Mouse (Mus musculus): ENCODE measurements at regions not wholly inside any gene's neighbourhood (a gene's known extent, or its start where the extent isn't known, plus 50 kb on each side); places are given as distances from the start of the nearest gene placed in this dataset.

DNA sequence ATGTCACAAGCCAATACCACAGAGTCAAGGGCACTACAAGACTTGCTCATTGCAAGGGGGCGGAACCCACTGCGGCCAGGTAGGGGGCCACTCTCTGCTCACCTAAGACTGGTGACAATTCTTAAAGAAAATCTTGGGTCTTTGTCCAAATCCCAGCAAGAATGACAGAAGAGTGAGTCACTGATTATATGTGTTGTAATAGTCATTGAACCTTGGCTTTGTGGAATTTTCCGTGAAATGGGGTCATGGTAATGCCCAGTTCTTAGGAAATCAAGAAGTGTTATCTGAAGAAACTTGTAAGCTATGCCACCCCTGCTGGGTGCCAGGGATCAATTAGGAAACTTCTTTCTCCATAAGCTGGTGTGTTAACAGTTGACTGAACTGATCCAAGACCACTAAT, 249.3 kb upstream of the Adgrl2 start:
- TF ChIP-seq FLI1 (IDR thresholded peaks at IDR 0.05; ENCODE audit: low read length) (no peak), GATA1 (IDR thresholded peaks at IDR 0.05; ENCODE audit: borderline replicate concordance, low read length) (no peak)
- Histone ChIP-seq H3K4me1 (no peaks in the 10 kb centered on the region), H3K36me3 (replicated peaks; ENCODE audit: low read length) (no peaks in the 10 kb centered on the region), H3K27me3 (replicated peaks) (no peaks in the 10 kb centered on the region), H3K9me3 (peaks cover 28% of the 10 kb centered on the region), H3K4me3 (replicated peaks) (no peak overlapping the region)

DNA sequence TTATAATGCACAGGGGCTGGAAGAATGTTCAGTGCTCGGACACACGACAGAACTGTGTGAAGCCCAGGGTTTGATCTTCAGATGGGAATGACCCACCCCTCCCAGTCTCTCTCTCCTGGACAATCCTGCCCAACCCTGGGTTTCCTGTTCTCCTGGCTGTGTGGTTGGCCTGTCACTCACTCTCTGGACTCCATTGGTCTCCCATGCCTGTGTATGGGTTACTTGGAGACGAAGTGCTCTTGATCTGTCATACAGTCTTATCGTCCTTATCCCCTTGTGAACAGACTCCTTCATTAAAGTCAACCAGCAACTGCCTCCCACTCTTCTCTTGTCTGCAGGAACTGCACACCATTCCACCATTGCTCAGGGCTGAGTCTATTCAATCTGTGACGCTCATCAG, 247.7 kb upstream of the Adgrl2 start:
- Histone ChIP-seq H3K4me1 (no peaks in the 10 kb centered on the region), H3K9me3 (peaks cover 36% of the 10 kb centered on the region), H3K36me3 (replicated peaks; ENCODE audit: low read length) (no peaks in the 10 kb centered on the region), H3K4me3 (replicated peaks) (no peak overlapping the region), H3K27me3 (replicated peaks) (no peaks in the 10 kb centered on the region)
- no peak for TF ChIP-seq FLI1 (IDR thresholded peaks at IDR 0.05; ENCODE audit: low read length)
- no peak for TF ChIP-seq GATA1 (IDR thresholded peaks at IDR 0.05; ENCODE audit: borderline replicate concordance, low read length)

DNA sequence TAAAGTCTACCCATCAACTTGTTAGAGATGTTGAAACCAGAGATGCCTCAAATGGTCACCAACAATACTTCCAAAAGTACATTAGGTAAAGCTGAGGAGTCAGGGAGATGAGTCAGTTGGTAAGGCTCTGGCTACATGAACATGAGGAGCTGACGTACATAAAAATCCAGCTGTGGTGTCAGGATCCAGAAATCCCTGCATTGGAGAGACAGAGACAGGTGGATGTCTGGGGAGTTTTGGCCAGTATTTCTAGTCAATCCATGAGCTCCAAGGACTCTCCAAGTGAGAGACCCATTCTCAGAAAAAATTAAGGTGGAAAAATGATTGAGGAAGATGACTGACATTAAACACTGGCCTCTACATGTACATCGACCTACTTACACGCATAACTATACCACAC, 244.8 kb upstream of the Adgrl2 start:
- H3K4me1 ChIP-seq, result no peaks in the 10 kb centered on the region
- peaks cover 39% of the 10 kb centered on the region for H3K9me3 ChIP-seq
- H3K36me3 ChIP-seq (replicated peaks; ENCODE audit: low read length), result no peaks in the 10 kb centered on the region
- TF ChIP-seq FLI1 (IDR thresholded peaks at IDR 0.05; ENCODE audit: low read length) (no peak), GATA1 (IDR thresholded peaks at IDR 0.05; ENCODE audit: borderline replicate concordance, low read length) (no peak)
- H3K27me3 ChIP-seq (replicated peaks), result no peaks in the 10 kb centered on the region
- H3K4me3 ChIP-seq (replicated peaks), result no peak overlapping the region

DNA sequence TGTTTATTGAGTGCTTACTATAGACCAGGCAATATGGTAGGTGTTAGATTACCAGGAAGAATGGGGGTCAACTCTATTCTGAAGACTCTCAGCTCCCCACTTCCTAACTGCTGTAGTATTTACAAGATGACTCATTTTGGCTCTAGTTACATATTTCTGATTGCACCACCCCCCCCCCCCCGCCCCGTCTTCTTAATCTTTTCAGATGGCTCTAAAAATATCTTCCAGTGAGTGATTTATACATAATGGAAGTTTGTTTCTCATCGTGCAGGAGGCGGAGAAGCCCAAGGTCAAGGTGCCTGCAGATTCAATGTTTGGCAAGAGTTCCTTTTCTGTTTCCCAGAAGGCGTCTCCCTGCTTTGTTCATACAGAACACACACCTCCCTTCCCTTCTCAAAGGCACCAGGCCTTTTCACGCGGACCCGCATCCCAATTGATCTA, 243.4 kb upstream of the Adgrl2 start:
- no peaks in the 10 kb centered on the region for H3K27me3 ChIP-seq (replicated peaks)
- peaks cover 32% of the 10 kb centered on the region for H3K9me3 ChIP-seq
- no peak for TF ChIP-seq FLI1 (IDR thresholded peaks at IDR 0.05; ENCODE audit: low read length)
- TF ChIP-seq GATA1 (IDR thresholded peaks at IDR 0.05; ENCODE audit: borderline replicate concordance, low read length), result no peak
- H3K36me3 ChIP-seq (replicated peaks; ENCODE audit: low read length), result no peaks in the 10 kb centered on the region
- H3K4me3 ChIP-seq (replicated peaks), result no peak overlapping the region
- H3K4me1 ChIP-seq, result no peaks in the 10 kb centered on the region

DNA sequence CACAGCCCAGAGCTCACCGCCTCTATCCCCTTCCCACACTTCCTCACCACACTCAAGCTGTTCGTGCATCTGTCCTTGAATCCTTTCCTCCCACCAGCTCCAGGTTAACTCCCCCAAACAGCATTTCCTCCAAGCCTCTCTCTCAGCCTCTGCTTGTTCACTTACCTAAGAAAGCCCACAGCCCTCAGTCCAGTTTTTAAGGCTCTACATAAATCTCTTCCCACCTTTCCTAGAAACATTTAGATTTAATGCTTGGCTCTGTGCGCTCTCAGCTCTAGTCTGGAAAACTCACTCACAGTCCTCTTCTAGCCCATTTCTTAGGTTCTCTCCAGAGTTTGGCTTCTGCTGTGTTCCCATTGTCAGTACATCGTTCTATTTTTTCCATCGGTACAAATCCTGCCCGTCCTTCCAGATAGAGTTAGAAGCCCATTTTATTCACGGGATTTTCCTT, 242.9 kb upstream of the Adgrl2 start:
- no peak for TF ChIP-seq FLI1 (IDR thresholded peaks at IDR 0.05; ENCODE audit: low read length)
- TF ChIP-seq GATA1 (IDR thresholded peaks at IDR 0.05; ENCODE audit: borderline replicate concordance, low read length), result no peak

DNA sequence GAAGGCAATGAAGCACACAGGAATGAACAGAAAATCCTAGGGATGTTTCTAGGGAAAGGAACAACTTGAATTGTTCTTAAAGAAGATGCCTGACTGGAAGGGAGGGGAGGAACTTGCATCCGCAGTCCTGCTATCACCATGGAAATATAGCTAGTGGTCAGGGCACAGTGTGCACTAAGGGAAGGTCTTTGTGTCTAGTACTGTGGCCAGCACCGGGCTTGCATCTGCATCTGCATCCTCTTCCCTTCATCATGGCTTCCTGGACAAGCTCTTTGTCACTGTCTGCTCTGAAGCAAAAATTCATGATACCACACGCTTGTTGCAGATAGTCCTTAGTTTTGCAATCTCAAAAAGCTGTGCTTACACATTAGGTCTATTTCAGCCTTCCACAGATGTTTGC, 241.0 kb upstream of the Adgrl2 start:
- Histone ChIP-seq H3K4me1 (no peaks in the 10 kb centered on the region), H3K36me3 (replicated peaks; ENCODE audit: low read length) (no peaks in the 10 kb centered on the region), H3K27me3 (replicated peaks) (no peaks in the 10 kb centered on the region), H3K9me3 (peaks cover 30% of the 10 kb centered on the region), H3K4me3 (replicated peaks) (no peak overlapping the region)
- TF ChIP-seq FLI1 (IDR thresholded peaks at IDR 0.05; ENCODE audit: low read length) (no peak), GATA1 (IDR thresholded peaks at IDR 0.05; ENCODE audit: borderline replicate concordance, low read length) (no peak)

More for the DNA sequence above, 242.9 kb upstream of the Adgrl2 start:
- H3K4me3 ChIP-seq (replicated peaks), result no peak overlapping the region
- H3K36me3 ChIP-seq (replicated peaks; ENCODE audit: low read length), result no peaks in the 10 kb centered on the region
- H3K27me3 ChIP-seq (replicated peaks), result no peaks in the 10 kb centered on the region
- H3K4me1 ChIP-seq, result no peaks in the 10 kb centered on the region
- peaks cover 33% of the 10 kb centered on the region for H3K9me3 ChIP-seq

DNA sequence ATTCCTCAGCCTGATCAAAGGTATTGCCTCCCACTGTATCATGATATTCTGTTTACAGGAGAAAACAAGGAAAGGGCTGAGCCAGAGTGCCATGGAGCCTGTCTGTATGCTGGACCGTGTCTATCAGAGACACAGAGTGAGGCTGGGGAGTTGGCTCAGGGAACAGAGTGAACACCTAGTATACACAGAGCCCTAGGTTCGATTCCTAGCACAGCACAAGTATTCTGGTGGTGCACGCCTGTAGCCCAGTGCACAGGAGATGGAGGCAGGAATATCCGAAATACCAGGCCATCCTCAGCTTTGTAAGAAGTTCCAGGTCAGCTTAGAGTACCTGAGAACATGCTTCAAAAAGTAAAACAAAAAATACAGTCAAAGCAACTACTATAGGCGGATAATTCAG, 237.2 kb upstream of the Adgrl2 start:
- H3K9me3 ChIP-seq, result peaks cover 20% of the 10 kb centered on the region
- H3K4me1 ChIP-seq, result no peaks in the 10 kb centered on the region
- H3K4me3 ChIP-seq (replicated peaks), result no peak overlapping the region
- H3K36me3 ChIP-seq (replicated peaks; ENCODE audit: low read length), result no peaks in the 10 kb centered on the region
- no peak for TF ChIP-seq GATA1 (IDR thresholded peaks at IDR 0.05; ENCODE audit: borderline replicate concordance, low read length)
- TF ChIP-seq FLI1 (IDR thresholded peaks at IDR 0.05; ENCODE audit: low read length), result no peak
- no peaks in the 10 kb centered on the region for H3K27me3 ChIP-seq (replicated peaks)

DNA sequence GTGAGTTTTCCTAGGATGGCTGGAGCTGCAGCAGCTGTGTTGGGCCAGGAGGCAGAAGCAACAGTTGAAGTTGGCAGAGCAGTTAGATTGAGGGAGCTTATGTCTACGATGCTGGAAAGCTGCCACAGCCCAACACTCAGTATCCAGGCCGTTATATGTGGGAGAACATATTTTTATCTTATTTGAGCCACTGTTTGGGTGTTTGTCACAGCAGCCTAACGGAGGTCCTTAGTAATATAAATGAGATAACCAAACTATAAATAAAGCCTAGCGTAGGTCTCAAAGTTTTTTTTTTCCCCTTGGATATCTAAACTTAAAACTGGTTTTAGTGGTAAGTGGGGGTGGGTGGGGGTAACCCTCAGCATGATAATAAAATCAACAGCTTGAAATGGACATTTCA, 236.4 kb upstream of the Adgrl2 start:
- Histone ChIP-seq H3K4me3 (replicated peaks) (no peak overlapping the region), H3K36me3 (replicated peaks; ENCODE audit: low read length) (no peaks in the 10 kb centered on the region), H3K4me1 (no peaks in the 10 kb centered on the region), H3K9me3 (peaks cover 20% of the 10 kb centered on the region), H3K27me3 (replicated peaks) (no peaks in the 10 kb centered on the region)
- TF ChIP-seq FLI1 (IDR thresholded peaks at IDR 0.05; ENCODE audit: low read length) (no peak), GATA1 (IDR thresholded peaks at IDR 0.05; ENCODE audit: borderline replicate concordance, low read length) (no peak)

DNA sequence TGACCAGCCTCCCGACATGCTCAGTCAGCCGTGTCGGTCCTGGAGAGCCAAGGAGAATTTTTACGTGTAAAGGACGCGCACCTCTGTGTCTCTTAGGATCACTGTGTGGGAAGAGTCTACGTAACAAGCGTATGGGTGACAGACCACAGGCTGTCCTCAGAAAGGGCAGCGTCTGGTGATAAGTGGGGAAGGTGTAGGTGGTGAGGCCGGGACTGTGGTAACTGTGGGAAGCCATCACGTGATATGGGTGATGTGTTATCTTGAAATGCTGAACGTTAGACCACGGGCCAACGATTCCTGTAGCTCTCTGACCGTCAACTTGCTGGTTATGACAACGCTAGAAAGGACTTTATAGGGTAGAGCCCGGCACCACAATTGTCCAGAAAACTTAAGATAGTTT, 235.3 kb upstream of the Adgrl2 start:
- peak overlapping the region; percentile 40 for H3K4me3 ChIP-seq (replicated peaks)
- no peaks in the 10 kb centered on the region for H3K36me3 ChIP-seq (replicated peaks; ENCODE audit: low read length)
- TF ChIP-seq GATA1 (IDR thresholded peaks at IDR 0.05; ENCODE audit: borderline replicate concordance, low read length) (no peak), FLI1 (IDR thresholded peaks at IDR 0.05; ENCODE audit: low read length) (no peak)
- no peaks in the 10 kb centered on the region for H3K4me1 ChIP-seq
- peaks cover 10% of the 10 kb centered on the region for H3K9me3 ChIP-seq
- no peaks in the 10 kb centered on the region for H3K27me3 ChIP-seq (replicated peaks)

DNA sequence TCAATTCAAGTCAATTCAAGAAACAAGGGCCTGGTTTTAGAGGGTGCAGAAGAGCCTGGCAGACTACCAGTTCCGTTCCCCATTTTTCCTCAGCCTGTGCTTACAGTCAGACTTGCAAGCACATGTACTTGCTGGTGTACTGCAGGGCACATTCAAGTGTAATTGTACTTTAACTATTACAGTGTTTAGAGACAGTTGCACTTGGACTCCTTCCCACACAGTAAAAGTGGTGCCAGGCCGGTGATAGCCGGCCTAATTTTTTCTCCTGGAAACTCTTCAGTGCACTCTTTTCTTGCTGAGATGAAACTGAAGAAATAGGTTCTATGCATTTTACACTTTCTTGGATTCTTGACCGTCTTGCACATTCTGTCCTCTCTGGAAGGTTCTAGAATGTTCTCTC, 233.9 kb upstream of the Adgrl2 start:
- H3K9me3 ChIP-seq, result peaks cover 13% of the 10 kb centered on the region
- H3K36me3 ChIP-seq (replicated peaks; ENCODE audit: low read length), result no peaks in the 10 kb centered on the region
- H3K4me3 ChIP-seq (replicated peaks), result no peak overlapping the region
- TF ChIP-seq FLI1 (IDR thresholded peaks at IDR 0.05; ENCODE audit: low read length) (no peak), GATA1 (IDR thresholded peaks at IDR 0.05; ENCODE audit: borderline replicate concordance, low read length) (no peak)
- no peaks in the 10 kb centered on the region for H3K27me3 ChIP-seq (replicated peaks)
- no peaks in the 10 kb centered on the region for H3K4me1 ChIP-seq

DNA sequence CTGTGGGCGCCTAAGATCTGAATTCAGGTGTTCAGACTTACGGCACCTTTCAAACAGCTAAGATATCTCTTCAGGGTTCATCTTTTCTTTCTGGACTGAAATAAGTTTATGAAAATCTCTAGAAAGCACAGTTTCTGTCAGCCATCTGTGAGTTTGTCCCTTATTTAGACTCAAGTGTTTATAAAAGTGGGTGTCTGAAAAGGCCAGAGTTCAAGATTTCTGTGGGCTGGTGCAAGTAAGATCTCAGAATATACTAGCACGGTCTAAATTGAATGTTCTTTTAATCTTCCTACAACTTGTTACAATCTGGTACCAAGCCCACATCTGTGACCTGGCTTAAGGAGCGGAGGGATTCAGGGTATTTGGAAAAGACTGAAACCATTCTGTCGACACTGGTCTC, 233.4 kb upstream of the Adgrl2 start:
- H3K4me3 ChIP-seq (replicated peaks), result no peak overlapping the region
- H3K9me3 ChIP-seq, result peaks cover 11% of the 10 kb centered on the region
- no peaks in the 10 kb centered on the region for H3K36me3 ChIP-seq (replicated peaks; ENCODE audit: low read length)
- no peaks in the 10 kb centered on the region for H3K4me1 ChIP-seq
- no peak for TF ChIP-seq GATA1 (IDR thresholded peaks at IDR 0.05; ENCODE audit: borderline replicate concordance, low read length)
- no peak for TF ChIP-seq FLI1 (IDR thresholded peaks at IDR 0.05; ENCODE audit: low read length)
- no peaks in the 10 kb centered on the region for H3K27me3 ChIP-seq (replicated peaks)

All from megakaryocyte, embryonic 14.5 days (primary cell).